Mouse (Mus musculus) thymus, postnatal 10 days (tissue): ENCODE results near the gene Gm21863.
"Not testable (repeated sequence)": the region's sequence is repeated elsewhere in the genome, so short reads cannot be mapped to it uniquely, and the experiment has no call there.

Experiments used
- DNase-seq, 2 experiments: peaks; one replicate each; pipeline ENCODE4 v3.0.0; 2021; ENCODE audit warnings: low spot score in 2 of 2

Gene Gm21863

DNA sequence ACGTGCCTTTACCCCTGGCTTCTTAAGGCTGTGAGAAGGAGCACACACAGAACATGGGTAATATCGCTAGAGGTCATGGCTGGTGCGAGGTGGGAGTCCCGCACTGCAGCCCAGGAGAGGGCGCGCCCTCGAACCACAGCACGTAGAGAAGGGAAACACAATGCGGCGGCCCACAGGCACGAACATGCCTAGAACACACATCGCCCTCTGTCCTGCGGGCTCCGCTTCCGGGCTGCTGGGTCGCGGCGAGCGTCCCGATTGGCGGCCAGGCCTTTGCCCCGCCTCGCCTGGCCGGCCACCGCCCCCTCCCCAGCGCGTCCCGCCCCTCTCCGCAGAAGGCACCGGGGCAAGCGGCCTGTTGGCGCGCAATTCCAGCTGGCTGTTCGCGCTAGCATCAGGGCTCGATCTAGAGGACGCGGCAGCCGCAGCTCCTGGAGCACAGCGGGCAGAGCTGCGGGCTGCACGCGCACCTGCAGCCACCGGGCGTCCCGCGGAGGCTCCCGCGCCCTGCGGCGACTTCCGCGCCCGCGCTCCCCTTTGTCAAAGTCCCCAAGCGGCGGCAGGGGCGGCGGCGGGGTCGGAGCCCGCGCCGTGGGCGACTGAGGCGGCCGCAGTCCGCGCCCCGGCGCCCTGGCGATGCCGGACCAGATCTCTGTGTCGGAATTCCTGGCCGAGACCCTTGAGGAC, at the start of gene Gm21863:
Gene Gm21863, plus strand, starts transcription at position 637 of the 687 bp plus-strand sequence.
- not testable (repeated sequence) for DNase-seq

DNA sequence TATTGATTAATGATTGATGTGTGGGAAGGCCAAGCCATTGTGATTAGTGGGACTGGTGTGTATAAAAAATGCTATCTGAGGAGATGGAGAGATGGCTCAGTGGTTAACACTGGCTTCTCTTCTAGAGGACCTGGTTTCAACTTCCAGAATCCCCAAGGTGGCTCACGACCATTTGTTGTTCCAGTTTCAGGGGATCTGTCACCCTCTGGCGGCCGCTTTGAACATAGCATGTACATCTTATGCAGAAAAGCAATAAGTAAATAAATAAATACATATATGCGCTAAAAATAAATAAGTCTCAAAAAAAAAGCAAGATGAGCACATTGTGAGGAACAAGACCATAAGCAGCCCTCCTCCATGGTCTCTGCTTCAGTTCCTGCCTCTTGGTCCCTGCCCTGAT, 26.3 kb upstream of the Gm21863 start:
- DNase-seq = not testable (repeated sequence)
